Mouse (Mus musculus) CH12.LX (cell line): Measurements from ENCODE around the gene Syndig1. TPM values are rescaled to one million over a fixed set of nuclear protein-coding genes. Genes with fewer than 3 reads are reported as not detected.

ENCODE experiments used
- DNase-seq: peaks from one replicate; pipeline ENCODE4 v3.0.0-alpha.2; 2013; ENCODE audit errors: extremely low read depth
- H3K27ac ChIP-seq: 2 replicates; pipeline ENCODE4 v1.5.1; 2012; ENCODE audit warnings: low read depth, mild to moderate bottlenecking, control low read depth, moderate library complexity; ENCODE audit not compliant: insufficient read depth
- H3K27me3 ChIP-seq: replicated peaks from 2 replicates; pipeline ENCODE3; 2012; ENCODE audit warnings: inconsistent platforms
- H3K36me3 ChIP-seq, 2 experiments: replicated peaks in 1 of 2; 2 replicates each; pipeline versions ENCODE3 to v1.6.1; 2012; ENCODE audit warnings: inconsistent platforms in 1 of 2, low read length in 1 of 2, mild to moderate bottlenecking in 1 of 2, mixed read lengths in 1 of 2, moderate library complexity in 1 of 2; ENCODE audit not compliant: control insufficient read depth in 1 of 2, insufficient read depth in 1 of 2
- H3K4me1 ChIP-seq, 2 experiments: 2 replicates each; pipeline ENCODE4 v1.6.1; 2012; ENCODE audit warnings: inconsistent platforms in 1 of 2, moderate library complexity in 1 of 2; ENCODE audit not compliant: insufficient read depth in 2 of 2, control insufficient read depth in 1 of 2
- H3K4me2 ChIP-seq: 2 replicates; pipeline ENCODE4 v1.6.1; 2012; ENCODE audit warnings: low read depth, mild to moderate bottlenecking, control low read depth; ENCODE audit not compliant: poor library complexity, insufficient read depth, severe bottlenecking
- H3K4me3 ChIP-seq, 3 experiments: fragments of 150-350 bp in 1 of 3; sonication (generic) in 1 of 3; replicated peaks in 1 of 3; 2 replicates each; pipeline versions ENCODE3 to v1.5.1; 2011 to 2012; ENCODE audit warnings: low read depth in 2 of 3, low read length in 2 of 3, mild to moderate bottlenecking in 2 of 3, moderate library complexity in 2 of 3, control low read depth in 1 of 3, improper control_type of control experiment in 1 of 3, inconsistent platforms in 1 of 3, mixed read lengths in 1 of 3; ENCODE audit not compliant: poor library complexity in 1 of 3
- H3K79me2 ChIP-seq: replicated peaks from 2 replicates; pipeline ENCODE4 v1.6.1; 2012; ENCODE audit warnings: mild to moderate bottlenecking, moderate library complexity; ENCODE audit not compliant: control insufficient read depth, poor library complexity, insufficient read depth, severe bottlenecking; ENCODE audit errors: extremely low read depth
- H3K9ac ChIP-seq: 2 replicates; pipeline ENCODE4 v1.6.1; 2012; ENCODE audit warnings: low read depth, mild to moderate bottlenecking, control low read depth, moderate library complexity; ENCODE audit not compliant: insufficient read depth
- H3K9me3 ChIP-seq: replicated peaks from 2 replicates; pipeline ENCODE3; 2012; ENCODE audit warnings: low read length, inconsistent platforms, mixed read lengths
- CHD1 ChIP-seq: IDR thresholded peaks from 2 replicates; pipeline ENCODE4 v1.6.1; 2012; ENCODE audit warnings: low read depth, low read length, improper control_type of control experiment, inconsistent platforms
- CHD2 ChIP-seq: IDR thresholded peaks from 2 replicates; pipeline ENCODE4 v1.6.1; 2011; ENCODE audit warnings: low read length, improper control_type of control experiment
- E2F4 ChIP-seq: IDR thresholded peaks from 2 replicates; pipeline ENCODE4 v1.6.1; 2011; ENCODE audit warnings: low read depth, low read length, improper control_type of control experiment; ENCODE audit not compliant: insufficient replicate concordance
- EP300 ChIP-seq: IDR thresholded peaks from 2 replicates; pipeline ENCODE4 v1.6.1; 2011; ENCODE audit warnings: low read length, improper control_type of control experiment
- ETS1 ChIP-seq: conservative IDR thresholded peaks from 2 replicates; pipeline ENCODE4 v1.6.1; 2012; ENCODE audit warnings: low read depth, mild to moderate bottlenecking, inconsistent platforms, low read length, improper control_type of control experiment, moderate library complexity
- JUN ChIP-seq: IDR thresholded peaks from 2 replicates; pipeline ENCODE4 v1.6.1; 2011; ENCODE audit warnings: low read depth, mild to moderate bottlenecking, low read length, improper control_type of control experiment, moderate library complexity; ENCODE audit not compliant: insufficient read depth
- KAT2A ChIP-seq: IDR thresholded peaks from 2 replicates; pipeline ENCODE4 v1.6.1; 2012; ENCODE audit warnings: low read length, improper control_type of control experiment, inconsistent platforms; ENCODE audit not compliant: insufficient replicate concordance
- MAFK ChIP-seq: IDR thresholded peaks from 2 replicates; pipeline ENCODE4 v1.6.1; 2011; ENCODE audit warnings: low read length, improper control_type of control experiment; ENCODE audit not compliant: insufficient replicate concordance
- MAZ ChIP-seq: IDR thresholded peaks from 2 replicates; pipeline ENCODE4 v1.6.1; 2012; ENCODE audit warnings: low read depth, mild to moderate bottlenecking, inconsistent platforms, low read length, improper control_type of control experiment, moderate library complexity
- MXI1 ChIP-seq: IDR thresholded peaks from 2 replicates; pipeline ENCODE4 v1.6.1; 2011; ENCODE audit warnings: mild to moderate bottlenecking, low read depth, low read length, improper control_type of control experiment
- POLR2AphosphoS2 ChIP-seq: IDR thresholded peaks from 2 replicates; pipeline ENCODE4 v1.6.1; 2011; ENCODE audit warnings: low read depth, low read length, improper control_type of control experiment
- RAD21 ChIP-seq: IDR thresholded peaks from 2 replicates; pipeline ENCODE4 v1.6.1; 2011; ENCODE audit warnings: low read depth, mild to moderate bottlenecking, low read length, improper control_type of control experiment, moderate library complexity
- RCOR1 ChIP-seq: conservative IDR thresholded peaks from 2 replicates; pipeline ENCODE4 v1.6.1; 2012; ENCODE audit warnings: low read depth, mild to moderate bottlenecking, inconsistent platforms, low read length, improper control_type of control experiment
- SIN3A ChIP-seq: IDR thresholded peaks from 2 replicates; pipeline ENCODE4 v1.6.1; 2012; ENCODE audit warnings: low read length, improper control_type of control experiment, inconsistent platforms
- TBP ChIP-seq: conservative IDR thresholded peaks from 2 replicates; pipeline ENCODE4 v1.6.1; 2011; ENCODE audit warnings: low read depth, low read length, improper control_type of control experiment
- USF1 ChIP-seq: IDR thresholded peaks from 2 replicates; pipeline ENCODE4 v1.6.1; 2014; ENCODE audit warnings: low read depth, mild to moderate bottlenecking, inconsistent platforms, low read length, improper control_type of control experiment
- USF2 ChIP-seq: conservative IDR thresholded peaks from 2 replicates; pipeline ENCODE4 v1.6.1; 2011; ENCODE audit warnings: low read depth, low read length, improper control_type of control experiment
- ZKSCAN1 ChIP-seq: IDR thresholded peaks from 2 replicates; pipeline ENCODE4 v1.6.1; 2012; ENCODE audit warnings: low read depth, inconsistent platforms, low read length, improper control_type of control experiment, borderline replicate concordance
- ZMIZ1 ChIP-seq: IDR thresholded peaks from 2 replicates; pipeline ENCODE4 v1.6.1; 2012; ENCODE audit warnings: low read depth, mild to moderate bottlenecking, inconsistent platforms, low read length, improper control_type of control experiment
- ZNF384 ChIP-seq: IDR thresholded peaks from 2 replicates; pipeline ENCODE4 v1.6.1; 2012; ENCODE audit warnings: low read depth, low read length, improper control_type of control experiment, inconsistent platforms
- dilution Hi-C: fragments of 300-500 bp; cut with MboI; formaldehyde crosslinking; loops from 2 replicates; pipeline ENCODE4 v1.14.3; 2020; ENCODE audit warnings: low sequenced_read_pairs; ENCODE audit not compliant: extremely low pct_unique_long_range_greater_than_20kb, extremely low pct_ligation_motif_present
- in situ Hi-C: fragments of 300-500 bp; cut with MboI; formaldehyde crosslinking; loops from 3 replicates; pipeline ENCODE4 v1.14.3; 2019; ENCODE audit warnings: low sequenced_read_pairs, low pct_ligation_motif_present, low pct_unique_long_range_greater_than_20kb, mixed read lengths
- polyA plus RNA-seq: library from polyadenylated mRNA; unstranded; fragments of >175 nt; gene quantifications from 2 replicates; pipeline ENCODE4 v1.2.1, GENCODE M21; 2012; ENCODE audit warnings: low read depth; ENCODE audit not compliant: insufficient read length
- total RNA-seq, 2 experiments: library from RNA; depleted of rRNA; stranded (reverse); fragments of 300-350 nt in 1 of 2; fragments of >200 nt in 1 of 2; gene quantifications; 2 replicates each; pipeline ENCODE4 v1.2.3; 2012 to 2014

Gene Syndig1
- total and polyA plus RNA-seq, 3 experiments: not detected

DNA sequence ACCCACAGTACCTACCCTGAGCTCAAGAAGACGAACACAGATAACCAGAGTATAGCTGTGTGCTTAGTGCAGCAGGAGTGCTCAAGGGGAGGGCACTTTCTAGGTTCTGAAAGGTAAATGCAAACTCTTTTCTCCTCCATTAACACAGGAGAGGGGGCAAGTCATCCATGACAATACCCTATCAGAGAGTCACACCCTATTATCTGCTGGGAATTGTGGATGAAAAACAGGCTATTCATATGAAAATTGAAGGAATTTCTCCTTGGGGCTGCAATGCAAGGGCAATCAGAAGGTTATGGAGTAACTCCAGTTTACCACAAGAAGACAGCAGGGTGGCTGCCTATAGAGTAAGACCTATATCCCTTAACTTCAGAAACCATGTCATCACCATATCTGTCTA is 154.1 kb downstream of the Syndig1 start:
- H3K9me3 ChIP-seq: no peaks in the 10 kb centered on the region
- in situ Hi-C loops: no loop called here
- no peak overlapping the region for H3K9ac ChIP-seq
- H3K4me3 ChIP-seq: no peak overlapping the region
- dilution Hi-C loops: no loop called here
- no peaks in the 10 kb centered on the region for H3K36me3 ChIP-seq
- H3K4me2 ChIP-seq: no peak overlapping the region
- no peaks in the 10 kb centered on the region for H3K27me3 ChIP-seq
- no peak for TF ChIP-seq JUN
- no peak for TF ChIP-seq RCOR1
- no peaks in the 10 kb centered on the region for H3K79me2 ChIP-seq
- no peak for DNase-seq
- H3K4me1 ChIP-seq: no peaks in the 10 kb centered on the region
- H3K27ac ChIP-seq: no peak overlapping the region

DNA sequence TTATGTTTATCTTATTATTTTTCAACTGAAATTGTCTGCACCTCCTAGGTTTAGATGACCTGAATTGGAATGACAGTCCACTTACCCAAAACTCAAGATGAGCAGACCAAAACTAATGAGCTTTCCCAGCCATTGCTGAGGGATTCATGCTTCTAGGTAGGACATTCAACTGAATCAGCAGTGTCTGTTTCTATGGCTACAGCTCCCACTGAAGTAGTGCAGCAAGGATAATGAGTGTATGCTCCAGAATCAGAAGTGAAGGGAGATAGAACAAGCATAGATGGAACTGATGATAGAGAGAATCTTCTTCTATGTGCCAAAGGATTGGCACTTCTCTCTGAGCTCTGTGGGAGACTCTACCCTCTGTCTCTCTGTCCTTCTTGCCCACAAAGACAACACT is 158.6 kb downstream of the Syndig1 start:
- in situ Hi-C loops (no loop called here), dilution Hi-C loops (no loop called here)
- DNase-seq: no peak
- Histone ChIP-seq H3K9ac (no peak overlapping the region), H3K9me3 (no peaks in the 10 kb centered on the region), H3K36me3 (no peaks in the 10 kb centered on the region), H3K4me2 (no peak overlapping the region), H3K79me2 (no peaks in the 10 kb centered on the region), H3K27ac (no peak overlapping the region), H3K4me3 (no peak overlapping the region), H3K4me1 (no peaks in the 10 kb centered on the region), H3K27me3 (peaks cover 2% of the 10 kb centered on the region)
- TF ChIP-seq MAFK (no peak), TBP (no peak), RAD21 (no peak), ZNF384 (no peak), USF2 (no peak), E2F4 (no peak), CHD1 (no peak), JUN (no peak), ETS1 (no peak), CHD2 (no peak), EP300 (no peak), MXI1 (no peak), ZMIZ1 (no peak), POLR2AphosphoS2 (no peak), KAT2A (no peak), MAZ (no peak), ZKSCAN1 (no peak), USF1 (no peak), SIN3A (no peak)
